Mouse (Mus musculus): ENCODE results near the gene Crybg2. TPM values are rescaled to one million over a fixed set of nuclear protein-coding genes. Genes with fewer than 3 reads are reported as not detected.
A peak's percentile ranks its signal among the peaks of the same experiment; 100 is the strongest.

Gene Crybg2
- polyA plus RNA-seq (2014; fragmentation: Nextera tagmentation; extraction: Ambion mirVana) = 0.52 and 1.1 TPM in 2 replicates

DNA sequence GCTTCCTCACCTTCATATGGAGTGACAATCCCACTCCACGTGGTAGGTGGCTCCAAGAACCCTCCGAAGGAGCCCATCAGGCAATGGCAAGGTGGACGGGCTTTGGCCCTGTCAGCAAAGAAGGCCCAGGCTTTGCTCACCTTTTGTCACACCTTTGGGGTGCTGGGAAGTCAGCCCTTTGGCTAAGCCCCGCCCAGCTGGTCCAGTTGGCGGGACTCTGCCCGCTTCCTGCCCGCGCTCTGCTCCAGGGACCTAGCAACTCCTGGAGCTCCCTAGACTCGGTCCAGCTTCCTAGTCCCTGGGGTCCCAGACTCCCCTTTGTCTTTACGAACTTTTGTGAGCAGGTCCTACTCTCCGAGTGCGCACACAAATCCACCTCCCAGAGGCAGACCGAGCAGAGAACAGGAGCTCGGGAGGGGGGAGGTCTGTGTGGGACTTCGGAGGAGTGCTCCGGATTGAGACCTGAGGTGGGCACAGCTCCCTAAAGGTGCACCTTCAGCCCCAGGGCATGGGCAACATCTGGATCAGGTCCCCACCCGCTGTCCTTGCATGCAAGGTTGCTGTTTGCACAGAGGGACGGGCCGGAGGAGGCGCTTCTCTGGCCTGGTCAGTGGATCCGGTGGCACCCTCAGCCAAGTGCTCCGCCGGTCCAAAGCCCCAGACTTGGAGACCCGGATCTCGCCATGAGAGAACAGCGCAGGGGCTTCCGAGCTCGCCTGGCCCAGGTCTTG is at the start of gene Crybg2:
Crybg2 (plus strand) TSS at position 681 of the 731 bp plus-strand sequence.
- H3K27ac ChIP-seq (ENCODE audit: low read depth, low read length) = no peak within 1 kb of the TSS
- peak within 1 kb of the TSS; percentile 28 for H3K4me2 ChIP-seq
- H3K36me3 ChIP-seq (ENCODE audit: control insufficient read depth, insufficient read depth, low read length) = no peaks in the 10 kb centered on the region
- H3K4me3 ChIP-seq (ENCODE audit: low read depth, low read length) = no peak within 1 kb of the TSS; the same call in 1 of the 2 replicates
- peaks cover 26% of the 10 kb centered on the region for H3K27me3 ChIP-seq (ENCODE audit: control insufficient read depth, insufficient read depth, low read length)
- 0 out of 2 replicates have a peak within 1 kb of the TSS, but pooled peaks have one; percentile 30 for H3K9ac ChIP-seq (ENCODE audit: low read depth, low read length)
- no peaks in the 10 kb centered on the region for H3K9me3 ChIP-seq (replicated peaks; ENCODE audit: control insufficient read depth, low read length)
- no peak for ATAC-seq (replicated peaks; ENCODE audit: insufficient number of reproducible peaks, low FRiP score, low TSS enrichment)
- 30% methylated on average over 28 of the region's 28 CpGs for WGBS (ENCODE audit: insufficient replicate concordance)
- H3K4me1 ChIP-seq (ENCODE audit: control insufficient read depth, insufficient read depth, low read length) = no peaks in the 10 kb centered on the region

DNA sequence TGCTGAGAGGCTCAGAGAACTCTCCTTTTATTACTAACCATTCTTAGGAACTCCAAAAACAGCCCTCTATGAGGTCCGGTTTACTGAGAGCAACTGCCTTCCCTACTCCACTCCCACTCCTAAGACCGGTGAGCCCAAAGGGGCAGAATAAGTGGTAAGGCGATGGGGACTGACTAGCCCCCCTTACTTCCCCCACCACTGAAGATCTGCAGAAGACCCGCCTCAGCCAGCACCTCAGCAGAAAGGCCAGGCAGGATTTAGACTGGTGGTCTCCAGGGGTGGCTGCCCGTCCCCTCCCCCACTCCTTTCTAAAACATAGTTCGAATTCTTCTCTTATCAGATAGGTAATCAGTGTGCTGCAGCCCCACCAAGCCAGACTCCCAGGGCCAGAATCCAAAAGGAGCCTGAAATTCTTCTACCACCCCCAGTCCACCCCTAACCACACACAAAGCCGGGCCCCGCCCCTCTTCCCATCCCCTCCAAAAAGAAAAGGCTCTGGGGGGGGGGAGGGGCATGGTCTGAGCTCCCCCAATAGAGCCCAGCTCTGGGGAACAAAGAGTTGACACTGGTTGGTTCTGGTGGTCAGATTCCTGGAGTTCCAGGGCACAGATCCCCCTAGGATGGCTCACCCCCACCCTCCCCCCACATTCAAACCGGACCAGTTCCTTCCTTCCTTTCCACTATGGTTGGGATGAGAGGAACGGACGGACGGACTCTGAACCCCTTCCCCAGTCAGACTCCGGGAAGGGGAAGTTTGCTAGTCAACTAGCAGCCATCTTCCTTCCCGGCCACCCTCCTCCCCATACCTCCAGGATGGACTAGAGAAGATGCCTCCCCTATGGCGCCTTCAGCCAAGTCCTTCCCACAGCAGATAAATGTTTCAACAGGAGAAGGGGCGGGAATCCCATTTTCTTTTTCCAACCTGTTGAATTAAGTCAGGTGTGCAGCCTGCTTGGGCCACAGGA is 48.9 kb upstream of the Crybg2 start:
- no peak overlapping the region for H3K4me3 ChIP-seq (ENCODE audit: low read depth, low read length)
- ATAC-seq (replicated peaks; ENCODE audit: insufficient number of reproducible peaks, low FRiP score, low TSS enrichment) = no peak; the same call in 1 of the 2 replicates

DNA sequence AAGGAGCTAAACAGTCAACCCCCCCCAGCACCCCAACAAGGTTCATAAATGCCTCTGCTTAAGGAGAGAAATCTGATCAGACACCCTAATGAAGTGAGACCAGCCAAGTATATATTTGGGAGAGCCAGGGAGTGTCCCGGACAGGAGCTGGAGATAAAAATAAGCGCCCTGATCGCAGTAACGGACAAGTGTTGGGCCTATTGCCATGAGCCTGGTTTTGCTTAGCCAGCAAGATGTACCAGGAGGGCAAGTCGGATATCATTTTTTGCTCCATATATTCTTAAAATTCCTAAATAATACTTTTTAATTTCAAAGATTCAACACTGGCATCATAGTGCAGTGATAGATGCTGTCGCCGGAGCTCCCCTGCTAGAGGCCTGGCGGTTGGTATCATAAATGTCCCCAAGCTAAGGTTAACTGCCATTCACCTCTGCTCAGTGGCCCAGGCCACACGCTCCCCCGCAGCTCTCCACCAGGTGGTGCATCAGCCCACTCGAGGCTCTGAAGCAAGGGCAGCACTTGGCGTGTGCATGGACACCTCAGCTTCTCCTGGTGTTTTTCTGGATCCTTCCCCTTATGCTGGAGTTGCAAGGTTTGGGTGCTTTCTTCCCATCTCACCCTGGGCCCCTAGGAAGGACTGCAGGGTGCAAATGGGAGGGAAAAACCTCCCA is 47.6 kb upstream of the Crybg2 start:
- Histone ChIP-seq H3K9ac (ENCODE audit: low read depth, low read length) (no peak overlapping the region), H3K4me1 (ENCODE audit: control insufficient read depth, insufficient read depth, low read length) (peaks cover 46% of the 10 kb centered on the region), H3K36me3 (ENCODE audit: control insufficient read depth, insufficient read depth, low read length) (no peaks in the 10 kb centered on the region), H3K4me3 (ENCODE audit: low read depth, low read length) (no peak overlapping the region), H3K27me3 (ENCODE audit: control insufficient read depth, insufficient read depth, low read length) (peaks cover 13% of the 10 kb centered on the region), H3K27ac (ENCODE audit: low read depth, low read length) (no peak overlapping the region), H3K9me3 (replicated peaks; ENCODE audit: control insufficient read depth, low read length) (no peaks in the 10 kb centered on the region), H3K4me2 (no peak overlapping the region)
- no peak for ATAC-seq (replicated peaks; ENCODE audit: insufficient number of reproducible peaks, low FRiP score, low TSS enrichment)
- 37% methylated on average over 12 of the region's 12 CpGs for WGBS (ENCODE audit: insufficient replicate concordance)

More for the DNA sequence above, 48.9 kb upstream of the Crybg2 start:
- Histone ChIP-seq H3K9me3 (replicated peaks; ENCODE audit: control insufficient read depth, low read length) (no peaks in the 10 kb centered on the region), H3K9ac (ENCODE audit: low read depth, low read length) (0 out of 2 replicates have a peak overlapping the region, but pooled peaks have one; percentile 3), H3K27me3 (ENCODE audit: control insufficient read depth, insufficient read depth, low read length) (peaks cover under 1% of the 10 kb centered on the region; the same call in 1 of the 2 replicates), H3K36me3 (ENCODE audit: control insufficient read depth, insufficient read depth, low read length) (no peaks in the 10 kb centered on the region), H3K27ac (ENCODE audit: low read depth, low read length) (no peak overlapping the region), H3K4me1 (ENCODE audit: control insufficient read depth, insufficient read depth, low read length) (peaks cover 35% of the 10 kb centered on the region), H3K4me2 (peak overlapping the region; percentile 49)
- WGBS (ENCODE audit: insufficient replicate concordance) = 6% methylated on average over 16 of the region's 16 CpGs

- Histone ChIP-seq H3K36me3 (ENCODE audit: control insufficient read depth, insufficient read depth, low read length) (no peaks in the 10 kb centered on the region), H3K4me3 (ENCODE audit: low read depth, low read length) (no peak overlapping the region), H3K4me2 (0 out of 2 replicates have a peak overlapping the region, but pooled peaks have one; percentile 8), H3K27ac (ENCODE audit: low read depth, low read length) (peak overlapping the region; percentile 22; the same call in 1 of the 2 replicates), H3K4me1 (ENCODE audit: control insufficient read depth, insufficient read depth, low read length) (peaks cover 65% of the 10 kb centered on the region), H3K9me3 (replicated peaks; ENCODE audit: control insufficient read depth, low read length) (no peaks in the 10 kb centered on the region), H3K9ac (ENCODE audit: low read depth, low read length) (no peak overlapping the region), H3K27me3 (ENCODE audit: control insufficient read depth, insufficient read depth, low read length) (peaks cover 26% of the 10 kb centered on the region)
- 10% methylated on average over 7 of the region's 7 CpGs for WGBS (ENCODE audit: insufficient replicate concordance)
- ATAC-seq (replicated peaks; ENCODE audit: insufficient number of reproducible peaks, low FRiP score, low TSS enrichment) = no peak
These were observed 44.4 kb upstream of the Crybg2 start for GRCm38 (mm10) chr4:134016208-134016607.

DNA sequence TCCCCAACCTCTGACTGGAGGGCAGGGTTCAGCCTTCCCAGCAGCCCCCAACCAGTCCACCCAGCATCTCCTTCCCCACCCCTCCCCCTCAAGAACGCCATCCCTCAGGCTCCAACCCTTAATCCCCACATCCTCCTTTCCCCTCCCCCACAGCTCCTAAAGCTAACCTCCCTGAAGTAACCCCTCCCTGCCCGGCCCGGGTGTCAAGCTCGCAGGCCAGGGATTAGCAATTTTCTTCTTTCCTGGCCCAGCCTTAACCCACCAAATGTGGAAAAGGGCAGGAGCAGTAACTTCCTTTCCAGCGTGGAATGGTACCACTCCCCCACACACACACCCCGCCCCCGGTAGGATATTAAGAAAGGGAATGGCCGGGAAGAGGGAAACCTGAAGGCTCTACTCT is 43.8 kb upstream of the Crybg2 start:
- peak overlapping the region; percentile 80 for H3K4me2 ChIP-seq
- no peak for ATAC-seq (replicated peaks; ENCODE audit: insufficient number of reproducible peaks, low FRiP score, low TSS enrichment)
- peaks cover 59% of the 10 kb centered on the region for H3K4me1 ChIP-seq (ENCODE audit: control insufficient read depth, insufficient read depth, low read length)
- peak overlapping the region; percentile 17; the same call in 1 of the 2 replicates for H3K27ac ChIP-seq (ENCODE audit: low read depth, low read length)
- H3K27me3 ChIP-seq (ENCODE audit: control insufficient read depth, insufficient read depth, low read length) = peaks cover 26% of the 10 kb centered on the region
- H3K36me3 ChIP-seq (ENCODE audit: control insufficient read depth, insufficient read depth, low read length) = no peaks in the 10 kb centered on the region
- H3K4me3 ChIP-seq (ENCODE audit: low read depth, low read length) = no peak overlapping the region; the same call in 1 of the 2 replicates
- no peak overlapping the region for H3K9ac ChIP-seq (ENCODE audit: low read depth, low read length)
- under 1% methylated on average over 8 of the region's 8 CpGs for WGBS (ENCODE audit: insufficient replicate concordance)
- H3K9me3 ChIP-seq (replicated peaks; ENCODE audit: control insufficient read depth, low read length) = no peaks in the 10 kb centered on the region

DNA sequence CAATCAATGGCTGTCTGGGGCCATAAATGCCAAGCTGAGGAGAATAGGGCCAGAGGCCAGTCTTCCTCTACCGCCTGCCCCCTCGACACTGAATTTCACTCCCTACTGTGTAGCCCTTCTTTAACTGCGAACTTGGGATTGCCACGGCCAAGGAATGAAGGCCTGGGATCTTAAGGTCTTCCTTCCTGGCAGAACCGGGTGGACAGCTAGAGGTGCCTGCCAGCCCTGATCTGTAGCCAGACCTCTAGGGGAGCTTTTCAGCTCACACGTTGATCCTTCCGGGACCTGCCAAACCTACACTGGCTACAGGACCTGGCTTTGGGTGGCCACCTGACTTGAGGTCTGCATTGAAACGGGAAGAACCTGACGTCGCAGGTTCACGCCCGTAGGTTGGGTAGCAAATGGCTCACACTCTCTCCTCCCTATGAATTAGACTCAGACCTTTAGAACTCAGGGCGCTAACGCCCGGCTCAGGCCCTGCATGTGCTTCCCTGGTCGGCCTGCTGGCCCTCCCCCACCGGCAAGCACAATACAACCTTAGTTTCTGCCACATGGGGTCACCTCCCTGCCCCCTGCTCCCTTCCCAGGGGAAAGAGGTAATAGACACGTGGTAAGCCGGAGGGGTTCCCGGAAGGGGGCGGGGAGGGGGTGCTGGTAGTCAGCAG is 43.3 kb upstream of the Crybg2 start:
- Histone ChIP-seq H3K4me2 (peak overlapping the region; percentile 80), H3K4me3 (ENCODE audit: low read depth, low read length) (peak overlapping the region; percentile 42), H3K9ac (ENCODE audit: low read depth, low read length) (peak overlapping the region; percentile 43; the same call in 1 of the 2 replicates), H3K27ac (ENCODE audit: low read depth, low read length) (peak overlapping the region; percentile 17; the same call in 1 of the 2 replicates), H3K36me3 (ENCODE audit: control insufficient read depth, insufficient read depth, low read length) (no peaks in the 10 kb centered on the region), H3K27me3 (ENCODE audit: control insufficient read depth, insufficient read depth, low read length) (peaks cover 26% of the 10 kb centered on the region), H3K4me1 (ENCODE audit: control insufficient read depth, insufficient read depth, low read length) (peaks cover 54% of the 10 kb centered on the region), H3K9me3 (replicated peaks; ENCODE audit: control insufficient read depth, low read length) (no peaks in the 10 kb centered on the region)
- 2% methylated on average over 21 of the region's 21 CpGs for WGBS (ENCODE audit: insufficient replicate concordance)
- ATAC-seq (replicated peaks; ENCODE audit: insufficient number of reproducible peaks, low FRiP score, low TSS enrichment) = no peak

- no peak for ATAC-seq (replicated peaks; ENCODE audit: insufficient number of reproducible peaks, low FRiP score, low TSS enrichment)
- under 1% methylated on average over 46 of the region's 46 CpGs for WGBS (ENCODE audit: insufficient replicate concordance)
- H3K27ac ChIP-seq (ENCODE audit: low read depth, low read length) = 0 out of 2 replicates have a peak overlapping the region, but pooled peaks have one; percentile 10
- H3K4me3 ChIP-seq (ENCODE audit: low read depth, low read length) = peak overlapping the region; percentile 42
- peaks cover 45% of the 10 kb centered on the region for H3K4me1 ChIP-seq (ENCODE audit: control insufficient read depth, insufficient read depth, low read length)
- no peaks in the 10 kb centered on the region for H3K36me3 ChIP-seq (ENCODE audit: control insufficient read depth, insufficient read depth, low read length)
- peaks cover 26% of the 10 kb centered on the region for H3K27me3 ChIP-seq (ENCODE audit: control insufficient read depth, insufficient read depth, low read length)
- H3K9ac ChIP-seq (ENCODE audit: low read depth, low read length) = peak overlapping the region; percentile 16; the same call in 1 of the 2 replicates
- no peaks in the 10 kb centered on the region for H3K9me3 ChIP-seq (replicated peaks; ENCODE audit: control insufficient read depth, low read length)
- H3K4me2 ChIP-seq = peak overlapping the region; percentile 80
These were observed 42.4 kb upstream of the Crybg2 start for GRCm38 (mm10) chr4:134018038-134018778.
